Mouse (Mus musculus) midbrain, postnatal 0 days (tissue): ENCODE results near the gene Nrxn3. TPM values are rescaled to one million over a fixed set of nuclear protein-coding genes. Genes with fewer than 3 reads are reported as not detected.
A peak's percentile ranks its signal among the peaks of the same experiment; 100 is the strongest.

Experiments
- ATAC-seq: fragments of 200-750 bp; cut with Nextera tagmentation; 2 replicates; pipeline ENCODE4 v1.8.0; 2017; ENCODE audit warnings: moderate number of reproducible peaks, mild to moderate bottlenecking, moderate TSS enrichment, moderate library complexity; ENCODE audit not compliant: low FRiP score
- DNase-seq: peaks from one replicate; pipeline ENCODE4 v3.0.0-alpha.2; 2015; ENCODE audit warnings: low spot score
- H3K27ac ChIP-seq: fragments of 300-500 bp; sonication (generic); 2 replicates; pipeline ENCODE4 v1.5.1; 2014; ENCODE audit warnings: low read depth, mild to moderate bottlenecking, low read length, mixed read lengths
- H3K27me3 ChIP-seq: fragments of 300-500 bp; sonication (generic); 2 replicates; pipeline ENCODE4 v1.6.1; 2014; ENCODE audit warnings: low read length, control low read depth, mixed read lengths; ENCODE audit not compliant: insufficient read depth
- H3K36me3 ChIP-seq: fragments of 300-500 bp; sonication (generic); 2 replicates; pipeline ENCODE4 v1.6.1; 2014; ENCODE audit warnings: low read length, control low read depth, mixed read lengths; ENCODE audit not compliant: insufficient read depth
- H3K4me1 ChIP-seq: fragments of 300-500 bp; sonication (generic); 2 replicates; pipeline ENCODE4 v1.6.1; 2014; ENCODE audit warnings: mild to moderate bottlenecking, control low read depth, antibody characterized with exemption, low read length, mixed read lengths; ENCODE audit not compliant: insufficient read depth
- H3K4me2 ChIP-seq: fragments of 300-500 bp; sonication (generic); 2 replicates; pipeline ENCODE4 v1.6.1; 2014; ENCODE audit warnings: low read depth, mild to moderate bottlenecking, low read length, mixed read lengths; ENCODE audit not compliant: poor library complexity, severe bottlenecking
- H3K4me3 ChIP-seq: fragments of 300-500 bp; sonication (generic); 2 replicates; pipeline ENCODE4 v1.5.1; 2014; ENCODE audit warnings: low read depth, mild to moderate bottlenecking, low read length, moderate library complexity
- H3K9ac ChIP-seq: fragments of 300-500 bp; sonication (generic); replicated peaks from 2 replicates; pipeline ENCODE4 v1.6.1; 2014; ENCODE audit warnings: mild to moderate bottlenecking, low read length, moderate library complexity, mixed read lengths; ENCODE audit not compliant: poor library complexity, severe bottlenecking
- H3K9me3 ChIP-seq: fragments of 300-500 bp; sonication (generic); 2 replicates; pipeline ENCODE4 v1.6.1; 2016; ENCODE audit warnings: low read length, control low read depth
- CTCF ChIP-seq: IDR thresholded peaks from 2 replicates; pipeline ENCODE4 v1.5.1; 2016; ENCODE audit warnings: antibody characterized with exemption, mild to moderate bottlenecking
- WGBS: fragments of 180-500 bp; shearing (Covaris S2); extraction: QIAGEN DNeasy Blood & Tissue Kit; methylation state at CpG from one replicate; pipeline ENCODE4 v1.1.7; 2014; 5-methylcytosine and 5-hydroxymethylcytosine counted together
- polyA plus RNA-seq: library from polyadenylated mRNA; unstranded; fragments of >200 nt; fragmentation: Nextera tagmentation; extraction: Ambion mirVana; gene quantifications from 2 replicates; pipeline ENCODE4 v1.2.1, GENCODE M21; 2015
- total RNA-seq: library from RNA; depleted of rRNA; stranded (reverse); fragments of >200 nt; gene quantifications from 2 replicates; pipeline ENCODE4 v1.2.3, GENCODE M21; 2014

Nrxn3 gene
- total and polyA plus RNA-seq, 2 experiments from 2014 or later = 80.8 to 88.2 TPM

DNA sequence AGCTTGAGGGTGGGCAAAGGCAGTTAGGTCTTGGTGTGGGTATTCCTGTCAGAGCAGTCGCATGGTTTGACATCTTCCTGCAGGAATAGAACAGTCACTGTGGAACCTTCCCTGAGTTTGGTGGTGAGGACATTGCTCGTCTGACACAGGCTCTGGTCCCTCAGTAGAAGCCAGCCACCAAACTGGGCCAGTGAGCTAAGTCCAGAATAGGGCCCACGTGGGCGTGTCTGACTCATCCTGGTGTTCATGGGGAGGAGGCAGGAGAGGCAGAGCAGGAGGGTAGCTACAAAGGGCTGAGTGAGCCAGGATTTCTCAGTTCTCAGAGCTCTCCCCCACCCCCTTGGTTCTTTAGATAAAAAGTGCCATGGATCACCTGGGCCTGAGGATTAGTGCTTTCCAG is 15.9 kb downstream of the Nrxn3 start:
- no peak overlapping the region for H3K4me2 ChIP-seq
- H3K27me3 ChIP-seq = no peaks in the 10 kb centered on the region
- ATAC-seq = no peak
- no peaks in the 10 kb centered on the region for H3K4me1 ChIP-seq
- H3K4me3 ChIP-seq = no peak overlapping the region
- WGBS = 71% methylated on average over 4 of the region's 4 CpGs
- no peak for TF ChIP-seq CTCF
- no peak for DNase-seq
- H3K9ac ChIP-seq = no peak overlapping the region
- no peaks in the 10 kb centered on the region for H3K9me3 ChIP-seq
- H3K27ac ChIP-seq = no peak overlapping the region
- H3K36me3 ChIP-seq = no peaks in the 10 kb centered on the region

DNA sequence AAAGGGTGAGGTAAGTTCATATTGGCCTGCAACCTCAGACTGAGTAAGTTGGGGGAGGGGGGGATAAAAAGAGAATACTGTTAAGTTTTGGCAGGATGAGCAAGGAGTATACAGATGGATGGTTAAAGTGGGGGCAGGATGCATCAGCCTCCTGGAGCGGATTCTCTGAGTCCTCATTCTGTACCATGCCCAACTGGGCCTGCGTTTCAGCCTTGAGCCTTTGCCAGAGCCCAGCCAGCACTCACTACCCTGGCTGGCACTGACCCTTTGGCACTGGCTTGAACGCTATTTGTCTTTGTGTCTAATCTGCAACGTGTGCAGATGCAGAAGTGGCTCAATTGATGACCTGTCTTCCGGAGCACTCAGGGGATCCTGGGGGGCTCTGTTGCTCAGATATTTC is 24.1 kb downstream of the Nrxn3 start:
- Histone ChIP-seq H3K27ac (no peak overlapping the region), H3K36me3 (no peaks in the 10 kb centered on the region), H3K4me2 (no peak overlapping the region), H3K4me3 (no peak overlapping the region), H3K27me3 (no peaks in the 10 kb centered on the region), H3K9ac (no peak overlapping the region), H3K4me1 (no peaks in the 10 kb centered on the region), H3K9me3 (no peaks in the 10 kb centered on the region)
- no peak for TF ChIP-seq CTCF
- WGBS = 73% methylated on average over 5 of the region's 5 CpGs
- DNase-seq (peak; percentile 53), ATAC-seq (no peak)

DNA sequence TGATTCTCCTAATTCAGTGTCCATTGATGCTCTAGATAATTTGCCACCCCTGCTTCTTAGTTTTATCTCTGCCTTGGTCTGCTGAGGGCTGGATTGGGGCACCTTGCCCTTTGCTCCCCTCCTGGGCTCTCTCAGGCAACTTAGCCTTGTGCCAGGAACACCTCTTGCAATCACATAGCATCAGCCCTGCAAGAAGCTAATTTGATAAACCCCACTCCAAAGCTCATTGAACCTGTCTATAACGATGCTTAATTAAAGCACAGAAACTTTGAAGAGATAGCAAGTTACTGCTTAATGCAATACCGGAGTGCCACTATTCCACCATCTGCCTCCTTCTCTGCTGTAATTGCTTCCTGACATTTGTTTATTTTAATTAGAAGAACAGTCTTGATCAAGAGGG is 42.1 kb downstream of the Nrxn3 start:
- no peak for TF ChIP-seq CTCF
- H3K4me2 ChIP-seq = no peak overlapping the region
- WGBS = 84% methylated on average over 2 of the region's 2 CpGs
- H3K9me3 ChIP-seq = no peaks in the 10 kb centered on the region
- DNase-seq = no peak
- no peak overlapping the region for H3K27ac ChIP-seq
- no peaks in the 10 kb centered on the region for H3K4me1 ChIP-seq
- H3K9ac ChIP-seq = no peak overlapping the region
- no peak for ATAC-seq
- H3K27me3 ChIP-seq = no peaks in the 10 kb centered on the region
- no peak overlapping the region for H3K4me3 ChIP-seq
- H3K36me3 ChIP-seq = no peaks in the 10 kb centered on the region

DNA sequence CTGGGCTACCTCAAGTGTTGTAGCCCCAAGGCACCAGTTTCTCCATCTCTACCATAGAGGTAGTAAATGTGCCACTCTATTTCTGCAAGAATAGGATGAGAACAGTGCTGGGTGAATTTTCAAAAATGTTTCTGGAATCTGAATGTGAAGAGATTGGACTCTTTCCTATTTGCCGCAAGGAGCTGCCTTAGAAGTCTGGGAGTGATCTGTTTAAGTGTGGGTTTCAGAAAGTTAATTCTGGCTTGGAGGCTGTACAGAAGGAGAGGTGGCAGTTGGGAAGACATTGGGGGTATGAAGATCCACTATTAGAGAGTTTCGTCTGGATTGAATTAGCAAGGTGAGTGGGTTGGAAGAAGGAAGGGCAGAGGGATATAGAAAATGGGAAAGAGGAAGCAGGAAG is 52.0 kb downstream of the Nrxn3 start:
- no peak overlapping the region for H3K4me3 ChIP-seq
- no peak overlapping the region for H3K4me2 ChIP-seq
- no peaks in the 10 kb centered on the region for H3K9me3 ChIP-seq
- no peaks in the 10 kb centered on the region for H3K4me1 ChIP-seq
- H3K36me3 ChIP-seq = no peaks in the 10 kb centered on the region
- TF ChIP-seq CTCF = no peak
- no peak for ATAC-seq
- no peak overlapping the region for H3K9ac ChIP-seq
- H3K27me3 ChIP-seq = no peaks in the 10 kb centered on the region
- WGBS = 88% methylated on average over 2 of the region's 2 CpGs
- DNase-seq = no peak
- no peak overlapping the region for H3K27ac ChIP-seq

DNA sequence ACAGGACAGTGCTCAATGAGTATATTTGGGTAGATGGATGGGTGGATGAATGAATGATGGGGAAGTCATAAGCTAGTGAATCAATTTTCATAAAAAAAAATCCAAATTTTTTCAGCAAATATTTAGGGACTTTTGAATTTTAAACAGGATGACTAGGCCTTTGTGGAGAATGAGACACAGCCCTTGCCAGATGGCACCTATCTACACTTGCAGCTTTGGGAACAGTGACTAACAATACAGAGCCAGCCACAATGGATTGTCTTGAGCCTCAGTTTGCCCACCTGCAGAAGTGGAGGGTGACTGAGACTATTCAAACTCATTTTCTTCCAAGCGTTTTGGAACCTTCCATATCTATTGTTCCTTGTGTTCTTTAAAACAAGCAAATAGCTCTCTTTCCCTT is 55.4 kb downstream of the Nrxn3 start:
- Histone ChIP-seq H3K27me3 (no peaks in the 10 kb centered on the region), H3K27ac (no peak overlapping the region), H3K4me1 (no peaks in the 10 kb centered on the region), H3K4me3 (no peak overlapping the region), H3K9ac (no peak overlapping the region), H3K9me3 (no peaks in the 10 kb centered on the region), H3K36me3 (no peaks in the 10 kb centered on the region), H3K4me2 (no peak overlapping the region)
- TF ChIP-seq CTCF = no peak
- ATAC-seq (no peak), DNase-seq (no peak)
- 91% methylated on average over 1 of the region's 1 CpGs for WGBS

DNA sequence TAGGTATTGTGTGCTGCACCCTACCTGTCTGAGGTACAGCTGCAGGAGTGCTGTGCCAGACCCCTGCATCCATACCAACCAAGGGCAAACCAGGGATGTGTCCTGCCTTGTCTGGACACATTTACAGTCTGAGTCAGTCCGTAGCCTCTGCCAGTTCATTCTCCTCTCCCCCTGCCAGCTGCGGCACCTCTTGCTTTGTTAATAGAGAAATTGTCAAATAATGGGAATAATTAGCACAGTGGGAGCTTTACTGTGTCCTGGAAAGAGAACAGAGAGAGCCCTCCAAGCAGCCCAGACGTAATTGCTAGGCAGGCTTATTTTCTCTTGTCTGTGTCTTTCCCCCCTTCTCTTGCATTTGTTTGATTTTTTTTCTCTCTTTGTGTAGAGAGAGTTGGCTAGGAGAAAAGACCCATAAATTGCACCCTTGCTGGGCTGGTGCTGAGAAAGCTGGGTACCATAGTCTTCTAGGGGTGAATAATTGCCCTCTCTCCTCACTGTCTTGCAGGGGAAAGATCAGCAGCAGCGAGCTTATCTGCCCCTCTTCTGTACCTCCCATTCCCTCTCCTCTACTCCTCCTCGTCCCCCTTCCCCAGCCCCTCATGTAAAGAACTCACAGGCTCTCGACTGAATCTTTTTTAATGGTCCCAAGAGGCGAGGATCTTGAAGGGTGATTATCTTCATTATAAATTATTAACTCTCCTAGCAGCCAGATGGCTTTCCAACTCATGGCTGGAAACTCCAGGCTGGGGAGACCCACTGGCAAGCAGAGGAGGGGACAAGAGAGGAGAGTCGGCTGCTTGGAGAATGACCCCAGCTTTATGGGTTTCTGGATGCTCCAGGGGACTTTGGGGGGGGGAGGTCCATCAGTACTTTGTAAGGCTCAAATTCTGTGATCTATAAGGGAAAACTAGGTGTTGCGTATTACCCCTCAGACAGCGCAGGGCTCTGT is 61.8 kb downstream of the Nrxn3 start:
- Histone ChIP-seq H3K9me3 (no peaks in the 10 kb centered on the region), H3K27ac (no peak overlapping the region), H3K27me3 (no peaks in the 10 kb centered on the region), H3K9ac (no peak overlapping the region), H3K4me3 (no peak overlapping the region), H3K36me3 (no peaks in the 10 kb centered on the region), H3K4me1 (peaks cover 3% of the 10 kb centered on the region; the same call in 1 of the 2 replicates), H3K4me2 (no peak overlapping the region)
- ATAC-seq = no peak
- no peak for TF ChIP-seq CTCF
- DNase-seq = peak; percentile 9
- WGBS = 36% methylated on average over 10 of the region's 10 CpGs
